Mouse (Mus musculus) stomach, embryonic 16.5 days (tissue): ENCODE results near the gene P2ry6. TPM values are rescaled to one million over a fixed set of nuclear protein-coding genes. Genes with fewer than 3 reads are reported as not detected.

Experiments
- ATAC-seq: fragments of 200-750 bp; cut with Nextera tagmentation; 2 replicates; pipeline ENCODE4 v1.8.0; 2017; ENCODE audit warnings: moderate number of reproducible peaks, moderate TSS enrichment; ENCODE audit not compliant: insufficient read depth, low FRiP score
- H3K27ac ChIP-seq: fragments of 300-500 bp; sonication (generic); 2 replicates; pipeline ENCODE4 v1.5.1; 2014; ENCODE audit warnings: low read length
- H3K27me3 ChIP-seq: fragments of 300-500 bp; sonication (generic); 2 replicates; pipeline ENCODE4 v1.6.1; 2014; ENCODE audit warnings: low read length, control low read depth, mixed read lengths; ENCODE audit not compliant: control insufficient read depth, insufficient read depth
- H3K36me3 ChIP-seq: fragments of 300-500 bp; sonication (generic); 2 replicates; pipeline ENCODE4 v1.6.1; 2014; ENCODE audit warnings: low read length; ENCODE audit not compliant: control insufficient read depth, insufficient read depth
- H3K4me1 ChIP-seq: fragments of 300-500 bp; sonication (generic); 2 replicates; pipeline ENCODE4 v1.6.1; 2014; ENCODE audit warnings: low read length, control low read depth, mixed read lengths; ENCODE audit not compliant: control insufficient read depth, insufficient read depth
- H3K4me2 ChIP-seq: fragments of 300-500 bp; sonication (generic); 2 replicates; pipeline ENCODE4 v1.6.1; 2014; ENCODE audit warnings: low read depth, low read length, mixed read lengths
- H3K4me3 ChIP-seq: fragments of 300-500 bp; sonication (generic); replicated peaks from 2 replicates; pipeline ENCODE4 v1.5.1; 2014; ENCODE audit warnings: mild to moderate bottlenecking, low read length
- H3K9ac ChIP-seq: fragments of 300-500 bp; sonication (generic); 2 replicates; pipeline ENCODE4 v1.6.1; 2014; ENCODE audit warnings: low read length
- H3K9me3 ChIP-seq: fragments of 300-500 bp; sonication (generic); replicated peaks from 2 replicates; pipeline ENCODE4 v1.6.1; 2016; ENCODE audit warnings: low read length, control low read depth; ENCODE audit not compliant: control insufficient read depth
- WGBS: fragments of 180-500 bp; shearing (Covaris S2); extraction: QIAGEN DNeasy Blood & Tissue Kit; methylation state at CpG from one replicate; pipeline ENCODE4 v1.1.7; 2014; 5-methylcytosine and 5-hydroxymethylcytosine counted together
- polyA plus RNA-seq: library from polyadenylated mRNA; unstranded; fragments of >200 nt; fragmentation: Nextera tagmentation; extraction: Ambion mirVana; gene quantifications from 2 replicates; pipeline ENCODE4 v1.2.1, GENCODE M21; 2015

Gene P2ry6
- polyA plus RNA-seq, 1 experiment from 2014 or later: 7.9 TPM

- Histone ChIP-seq H3K4me1 (peaks cover 47% of the 10 kb centered on the region), H3K27me3 (no peaks in the 10 kb centered on the region), H3K4me2 (peak overlapping the region; percentile 36; the same call in 1 of the 2 replicates), H3K4me3 (no peak overlapping the region), H3K9ac (0 out of 2 replicates have a peak overlapping the region, but pooled peaks have one; percentile 28), H3K9me3 (no peaks in the 10 kb centered on the region), H3K27ac (peak overlapping the region; percentile 84), H3K36me3 (0 out of 2 replicates have a peak, but pooled peaks cover 3% of the 10 kb centered on the region)
- no peak for ATAC-seq
- WGBS: 76% methylated on average over 8 of the region's 8 CpGs
Measured at GRCm38 (mm10) chr7:100908061-100908460, 66.4 kb downstream of the P2ry6 start.

- H3K27ac ChIP-seq: peak overlapping the region; percentile 84
- 4% methylated on average over 1 of the region's 1 CpGs for WGBS
- ATAC-seq: no peak
- no peak overlapping the region for H3K4me3 ChIP-seq
- H3K4me1 ChIP-seq: peaks cover 41% of the 10 kb centered on the region
- peak overlapping the region; percentile 28; the same call in 1 of the 2 replicates for H3K9ac ChIP-seq
- H3K36me3 ChIP-seq: 0 out of 2 replicates have a peak, but pooled peaks cover 3% of the 10 kb centered on the region
- H3K9me3 ChIP-seq: no peaks in the 10 kb centered on the region
- no peaks in the 10 kb centered on the region for H3K27me3 ChIP-seq
- peak overlapping the region; percentile 36; the same call in 1 of the 2 replicates for H3K4me2 ChIP-seq
Measured at GRCm38 (mm10) chr7:100907231-100907630, 67.2 kb downstream of the P2ry6 start.

GRCm38 (mm10) chr7:100906029-100906789 lies 68.2 kb downstream of the P2ry6 start:
- H3K4me1 ChIP-seq: peaks cover 31% of the 10 kb centered on the region
- no peak overlapping the region for H3K4me3 ChIP-seq
- 76% methylated on average over 10 of the region's 10 CpGs for WGBS
- H3K9me3 ChIP-seq: no peaks in the 10 kb centered on the region
- no peak overlapping the region for H3K9ac ChIP-seq
- H3K36me3 ChIP-seq: 0 out of 2 replicates have a peak, but pooled peaks cover 3% of the 10 kb centered on the region
- H3K27ac ChIP-seq: no peak overlapping the region
- no peak for ATAC-seq
- H3K27me3 ChIP-seq: no peaks in the 10 kb centered on the region
- H3K4me2 ChIP-seq: no peak overlapping the region

GRCm38 (mm10) chr7:100905037-100905436 lies 69.4 kb downstream of the P2ry6 start:
- Histone ChIP-seq H3K27ac (no peak overlapping the region), H3K9ac (no peak overlapping the region), H3K4me2 (no peak overlapping the region), H3K4me3 (no peak overlapping the region), H3K9me3 (no peaks in the 10 kb centered on the region), H3K36me3 (0 out of 2 replicates have a peak, but pooled peaks cover 3% of the 10 kb centered on the region), H3K4me1 (peaks cover 19% of the 10 kb centered on the region), H3K27me3 (no peaks in the 10 kb centered on the region)
- no peak for ATAC-seq
- 76% methylated on average over 7 of the region's 7 CpGs for WGBS

GRCm38 (mm10) chr7:100904612-100905011 lies 69.8 kb downstream of the P2ry6 start:
- no peaks in the 10 kb centered on the region for H3K9me3 ChIP-seq
- no peak for ATAC-seq
- H3K9ac ChIP-seq: no peak overlapping the region
- no peaks in the 10 kb centered on the region for H3K27me3 ChIP-seq
- 0 out of 2 replicates have a peak, but pooled peaks cover 3% of the 10 kb centered on the region for H3K36me3 ChIP-seq
- H3K4me2 ChIP-seq: no peak overlapping the region
- H3K4me3 ChIP-seq: no peak overlapping the region
- no peak overlapping the region for H3K27ac ChIP-seq
- 81% methylated on average over 5 of the region's 5 CpGs for WGBS
- peaks cover 16% of the 10 kb centered on the region for H3K4me1 ChIP-seq

- H3K9ac ChIP-seq: no peak overlapping the region
- 75% methylated on average over 9 of the region's 9 CpGs for WGBS
- ATAC-seq: no peak
- no peaks in the 10 kb centered on the region for H3K27me3 ChIP-seq
- H3K4me1 ChIP-seq: peaks cover 4% of the 10 kb centered on the region
- H3K27ac ChIP-seq: no peak overlapping the region
- 0 out of 2 replicates have a peak, but pooled peaks cover 3% of the 10 kb centered on the region for H3K36me3 ChIP-seq
- H3K4me2 ChIP-seq: no peak overlapping the region
- no peak overlapping the region for H3K4me3 ChIP-seq
- H3K9me3 ChIP-seq: no peaks in the 10 kb centered on the region
Measured at GRCm38 (mm10) chr7:100902451-100903137, 71.9 kb downstream of the P2ry6 start.

GRCm38 (mm10) chr7:100897828-100898227 lies 76.6 kb downstream of the P2ry6 start:
- no peak overlapping the region for H3K27ac ChIP-seq

GRCm38 (mm10) chr7:100894833-100895226 lies 79.6 kb downstream of the P2ry6 start:
- Histone ChIP-seq H3K27ac (no peak overlapping the region), H3K4me3 (peak overlapping the region; percentile 54), H3K27me3 (no peaks in the 10 kb centered on the region), H3K9me3 (no peaks in the 10 kb centered on the region), H3K9ac (peak overlapping the region; percentile 78), H3K4me1 (peaks cover 24% of the 10 kb centered on the region), H3K36me3 (peaks cover 5% of the 10 kb centered on the region; the same call in 1 of the 2 replicates), H3K4me2 (peak overlapping the region; percentile 96)
- ATAC-seq: no peak; the same call in 1 of the 2 replicates
- WGBS: 4% methylated on average over 12 of the region's 12 CpGs

More at GRCm38 (mm10) chr7:100897828-100898227, 76.6 kb downstream of the P2ry6 start:
- 71% methylated on average over 5 of the region's 5 CpGs for WGBS
- ATAC-seq: no peak
- Histone ChIP-seq H3K9me3 (no peaks in the 10 kb centered on the region), H3K4me1 (peaks cover 24% of the 10 kb centered on the region), H3K4me2 (no peak overlapping the region), H3K9ac (no peak overlapping the region), H3K27me3 (no peaks in the 10 kb centered on the region), H3K36me3 (no peaks in the 10 kb centered on the region), H3K4me3 (no peak overlapping the region)
